Mouse (Mus musculus): ENCODE measurements around the gene Znrf1.

Znrf1 gene

DNA sequence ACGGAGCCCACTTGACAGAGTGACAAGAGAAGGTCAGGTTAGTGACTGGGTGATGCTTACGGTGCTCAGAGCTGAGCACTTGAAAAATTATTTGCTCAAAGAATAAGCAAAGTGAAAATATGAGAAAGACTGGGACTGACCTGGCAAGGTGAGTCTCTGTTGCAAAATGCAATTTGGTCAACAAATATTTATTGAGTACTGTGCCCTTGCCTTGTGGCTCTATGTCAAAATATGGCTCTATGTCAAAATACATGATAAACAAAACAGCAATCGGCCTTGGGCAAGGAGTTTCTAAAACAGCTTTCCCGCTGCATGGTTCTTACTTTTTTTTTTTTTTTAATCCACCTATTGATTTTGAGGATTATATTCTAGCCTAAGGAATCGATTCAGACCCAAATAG is 406 bp upstream of the Znrf1 start:
- no peak for DNase-seq (ENCODE audit: low spot score)

GRCm38 (mm10) chr8:111536978-111537764 is 1.3 kb downstream of the Znrf1 start:
- DNase-seq (ENCODE audit: low spot score) = no peak

- no peak for DNase-seq (ENCODE audit: low spot score)
These were observed 1.9 kb downstream of the Znrf1 start for GRCm38 (mm10) chr8:111537765-111538158.

DNA sequence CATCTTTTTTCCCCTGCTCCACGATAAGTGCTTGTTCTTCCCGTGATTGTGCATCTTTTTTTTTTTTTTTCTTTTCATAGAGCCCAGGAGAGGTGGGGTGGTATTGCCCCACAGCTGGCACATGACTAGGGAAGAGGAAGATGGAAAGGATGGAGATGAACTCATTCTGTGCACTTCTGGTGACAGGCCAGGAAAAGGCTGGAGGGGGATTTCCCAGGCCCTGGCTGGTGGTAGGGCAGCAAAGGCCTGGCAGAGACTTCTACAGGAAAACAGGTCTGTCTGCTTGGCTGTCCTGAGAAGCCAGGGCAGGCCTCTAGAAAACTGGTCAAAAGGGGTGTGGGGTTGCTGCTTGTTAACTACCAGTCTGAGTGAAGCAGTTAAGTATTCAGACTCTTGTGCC is 2.3 kb downstream of the Znrf1 start:
- DNase-seq (ENCODE audit: low spot score) = no peak

DNA sequence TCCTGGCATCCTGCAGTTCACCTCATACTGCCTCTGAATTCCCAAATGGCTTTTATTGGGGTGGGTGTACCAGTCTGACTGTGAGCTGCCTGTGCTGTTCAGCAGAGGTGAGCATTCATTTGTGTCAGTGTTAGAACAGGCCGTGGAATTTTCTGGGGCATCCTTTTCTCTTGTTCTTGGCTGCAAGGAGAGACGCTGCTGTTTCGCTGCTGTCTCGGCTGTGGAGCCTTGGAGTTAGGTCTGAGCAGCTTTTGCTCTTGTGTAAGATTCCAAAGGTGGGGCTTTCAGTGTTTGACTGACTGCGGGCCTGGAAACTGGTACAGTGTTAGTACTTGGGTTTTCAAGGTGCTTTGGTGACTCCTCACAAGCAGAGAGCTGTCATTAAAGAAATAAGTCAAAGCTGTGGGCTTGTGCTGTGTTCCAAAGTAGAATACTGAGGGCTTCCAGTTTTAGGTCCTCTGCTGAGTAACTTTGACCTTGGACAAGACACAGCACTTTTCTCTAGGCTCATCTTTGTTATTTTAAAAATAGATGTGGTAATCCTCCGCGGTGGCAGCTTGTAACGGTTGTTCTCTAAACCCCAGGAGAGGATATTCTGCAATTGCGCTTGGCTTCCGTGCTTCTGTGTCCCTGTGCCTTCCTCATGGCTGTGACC is 3.7 kb downstream of the Znrf1 start:
- DNase-seq (ENCODE audit: low spot score) = no peak

- DNase-seq (ENCODE audit: low spot score) = no peak
These were observed 7.9 kb downstream of the Znrf1 start for GRCm38 (mm10) chr8:111543712-111544380.

GRCm38 (mm10) chr8:111545406-111546156 is 9.7 kb downstream of the Znrf1 start:
- no peak for DNase-seq (ENCODE audit: low spot score)

- DNase-seq (ENCODE audit: low spot score) = no peak
These were observed 11.2 kb downstream of the Znrf1 start for GRCm38 (mm10) chr8:111547144-111547543.

DNA sequence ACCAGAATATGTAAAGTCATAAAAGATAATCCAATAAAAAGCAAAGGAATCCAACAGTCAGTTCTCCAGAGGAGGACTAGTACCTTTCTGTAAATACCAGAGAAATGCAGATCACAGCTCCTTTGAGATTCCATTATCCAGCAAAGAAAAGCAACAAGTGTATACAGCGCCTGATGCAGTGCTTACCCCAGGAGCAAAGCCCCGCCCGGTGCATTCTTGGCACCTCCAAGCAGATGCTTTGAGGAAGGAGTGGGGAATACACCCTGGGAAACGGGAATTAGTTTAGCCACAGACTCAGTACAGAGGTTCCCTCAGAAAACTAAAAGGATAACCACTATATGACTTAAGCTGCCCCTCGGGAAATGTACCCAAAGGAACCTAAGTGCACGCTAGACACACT is 12.3 kb downstream of the Znrf1 start:
- DNase-seq (ENCODE audit: low spot score) = no peak

DNA sequence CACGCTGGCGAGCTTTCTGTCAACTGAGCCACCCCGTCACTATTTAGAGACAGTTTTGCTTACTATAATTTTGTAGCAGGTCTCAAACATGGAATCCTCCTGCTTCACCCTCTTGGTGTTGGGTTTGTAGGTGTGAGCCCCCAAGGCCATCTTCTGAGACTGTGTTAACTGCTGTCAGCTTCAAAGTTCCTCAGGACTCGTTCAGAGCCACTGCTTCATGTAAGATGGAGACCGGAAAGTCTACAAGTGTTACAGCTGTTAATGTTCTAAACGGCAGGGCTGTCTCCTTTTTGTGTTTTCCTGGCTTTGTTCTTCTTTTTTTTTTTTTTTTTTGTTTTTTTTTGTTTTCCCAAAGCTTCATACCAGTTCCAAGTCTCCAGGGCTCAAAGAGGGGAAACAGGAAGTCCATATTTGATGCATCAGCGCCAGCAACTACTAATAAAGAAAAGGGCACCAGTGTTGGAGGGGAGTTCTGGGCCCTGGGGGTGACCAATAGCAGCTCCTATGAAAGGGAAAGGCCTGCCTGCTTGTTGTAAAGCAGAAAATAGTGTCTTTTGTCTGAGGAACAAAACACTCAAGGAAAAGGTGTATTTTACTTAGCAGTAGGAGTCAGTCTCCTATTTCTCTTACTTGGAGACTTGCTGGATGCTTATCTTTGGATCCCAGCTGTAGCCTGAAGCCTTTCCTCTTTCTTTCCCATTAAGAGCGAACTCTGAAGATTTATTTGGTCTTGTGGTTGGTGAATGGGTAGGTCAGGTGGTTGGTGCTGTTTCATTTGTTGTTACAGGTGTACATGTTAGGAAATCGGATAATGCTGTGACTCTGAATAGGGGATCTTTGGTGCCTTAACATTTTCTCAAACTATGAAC is 14.3 kb downstream of the Znrf1 start:
- DNase-seq (ENCODE audit: low spot score) = no peak

DNA sequence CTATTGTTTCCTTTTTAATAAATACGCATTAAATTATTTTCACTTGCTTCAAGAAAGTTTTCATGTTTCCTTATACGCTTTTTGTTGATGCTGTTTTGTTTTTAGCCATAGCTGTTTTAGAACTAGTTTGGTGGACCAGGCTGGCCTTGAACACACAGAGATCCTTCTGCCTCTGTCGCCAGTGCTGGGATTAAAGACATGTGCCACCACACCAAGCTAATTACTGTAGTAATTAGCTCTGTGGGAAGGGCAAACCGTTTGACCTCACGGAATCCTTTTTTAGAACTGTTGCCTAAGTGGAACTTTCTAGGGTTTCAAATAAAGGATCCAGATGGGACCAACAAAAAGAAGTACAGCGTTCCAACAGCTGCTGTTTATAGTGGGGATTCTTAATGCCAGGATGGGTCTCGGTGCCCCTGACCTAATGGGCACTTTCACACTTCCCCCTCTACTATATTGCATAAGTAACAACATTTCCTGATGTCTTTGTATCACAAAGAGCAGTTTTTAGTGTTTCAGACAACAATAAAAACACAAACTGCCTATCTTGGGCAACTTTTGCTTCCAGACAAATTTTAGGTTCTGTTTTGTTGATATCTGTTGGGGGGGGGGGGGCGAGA is 15.7 kb downstream of the Znrf1 start:
- no peak for DNase-seq (ENCODE audit: low spot score)

- no peak for DNase-seq (ENCODE audit: low spot score)
These were observed 25.9 kb downstream of the Znrf1 start for GRCm38 (mm10) chr8:111561824-111562223.

DNA sequence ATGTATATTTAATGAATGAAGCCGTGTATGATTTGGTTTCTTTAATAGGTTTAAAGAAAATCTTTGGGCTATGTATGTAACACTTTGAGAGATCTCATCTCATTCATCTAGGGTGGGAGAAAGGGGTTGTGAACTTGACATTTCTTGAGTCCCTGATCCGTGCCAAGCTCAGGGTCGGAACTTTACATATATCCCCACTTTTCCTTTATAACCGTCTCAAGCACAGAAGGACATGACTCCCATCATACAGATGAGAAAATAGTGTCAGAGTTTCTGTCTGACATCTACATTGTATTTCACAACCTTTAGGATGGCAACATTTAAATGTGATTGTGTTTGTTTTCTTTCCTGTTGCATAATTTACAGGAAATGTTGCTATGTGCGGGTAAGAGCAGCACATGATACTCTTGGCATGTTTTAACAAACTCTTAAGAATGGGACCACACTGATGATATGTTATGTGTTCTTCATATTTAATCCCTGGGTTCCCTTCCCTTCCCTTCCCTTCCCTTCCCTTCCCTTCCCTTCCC is 26.4 kb downstream of the Znrf1 start:
- DNase-seq (ENCODE audit: low spot score) = no peak

DNA sequence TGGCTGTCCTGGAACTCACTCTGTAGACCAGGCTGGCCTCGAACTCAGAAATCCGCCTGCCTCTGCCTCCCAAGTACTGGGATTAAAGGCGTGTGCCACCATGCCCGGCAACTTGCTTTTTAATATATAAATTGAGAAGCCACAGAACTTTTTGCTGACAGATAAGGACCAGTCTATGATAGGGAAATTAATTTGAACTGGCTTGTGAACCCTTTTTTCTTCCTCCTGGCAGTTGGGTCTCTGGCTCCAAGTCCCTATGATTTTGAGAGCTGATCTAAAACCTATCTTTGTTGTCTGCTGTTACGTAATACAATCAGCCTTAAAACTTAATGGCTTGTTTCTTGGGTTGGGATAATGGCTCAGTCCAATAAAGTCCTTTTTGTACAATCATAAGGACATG is 27.2 kb downstream of the Znrf1 start:
- DNase-seq (ENCODE audit: low spot score) = no peak

DNA sequence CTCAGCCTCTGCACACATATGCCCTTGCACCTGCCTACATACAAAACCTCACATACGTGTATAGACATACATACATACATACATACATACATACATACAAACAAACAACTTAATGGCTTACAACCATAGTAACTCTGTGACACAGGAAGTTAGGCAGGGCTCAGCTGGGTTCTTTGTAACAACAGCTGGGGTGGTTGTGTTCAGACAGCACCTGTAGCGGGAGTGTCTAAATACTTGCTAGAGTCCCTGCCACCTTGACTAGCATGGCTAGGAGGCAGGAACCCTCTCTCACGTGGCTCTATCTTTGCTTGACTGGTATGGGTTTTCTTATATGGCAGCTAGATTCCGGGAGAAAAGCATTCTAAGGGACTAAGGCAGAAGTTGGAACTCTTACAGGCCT is 27.8 kb downstream of the Znrf1 start:
- no peak for DNase-seq (ENCODE audit: low spot score)

DNA sequence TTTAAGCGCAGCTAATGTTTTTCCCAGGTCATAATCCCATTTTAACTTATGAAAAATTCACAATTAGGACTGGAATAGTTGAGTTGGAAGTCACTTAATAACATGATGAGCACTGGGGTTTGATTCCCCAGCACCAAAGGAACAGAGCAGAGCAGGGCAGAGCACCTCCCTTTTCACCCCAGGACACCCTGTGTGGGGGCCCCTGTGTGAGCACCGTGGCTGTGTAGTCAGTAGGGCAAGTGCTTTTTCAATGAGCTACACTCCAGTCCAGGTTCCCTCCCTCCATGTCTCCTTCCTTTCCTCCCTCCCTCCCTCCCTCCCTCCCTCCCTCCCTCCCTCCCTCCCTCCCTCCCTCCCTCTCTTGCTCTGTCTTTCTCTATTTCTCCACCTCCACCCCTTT is 28.2 kb downstream of the Znrf1 start:
- DNase-seq (ENCODE audit: low spot score) = no peak

DNA sequence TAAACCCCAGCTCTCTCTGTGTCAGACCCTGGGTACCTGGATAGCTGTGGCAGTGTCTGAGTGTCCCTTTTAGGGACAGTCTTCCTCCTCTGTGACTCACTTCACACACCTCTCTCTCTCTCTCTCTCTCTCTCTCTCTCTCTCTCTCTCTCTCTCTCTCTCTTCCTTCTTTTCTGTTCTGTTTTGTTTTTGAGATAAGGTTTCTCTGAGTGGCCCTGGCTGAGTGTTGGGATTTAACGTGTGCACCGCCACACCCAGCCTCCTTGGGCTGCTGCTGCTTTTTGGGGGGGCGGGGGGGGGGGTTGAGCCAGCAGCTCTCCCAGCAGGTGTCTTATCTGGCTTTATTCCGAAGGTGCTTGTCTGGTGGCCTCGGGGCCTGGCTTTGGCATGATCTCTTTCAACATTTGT is 29.9 kb downstream of the Znrf1 start:
- no peak for DNase-seq (ENCODE audit: low spot score)

DNA sequence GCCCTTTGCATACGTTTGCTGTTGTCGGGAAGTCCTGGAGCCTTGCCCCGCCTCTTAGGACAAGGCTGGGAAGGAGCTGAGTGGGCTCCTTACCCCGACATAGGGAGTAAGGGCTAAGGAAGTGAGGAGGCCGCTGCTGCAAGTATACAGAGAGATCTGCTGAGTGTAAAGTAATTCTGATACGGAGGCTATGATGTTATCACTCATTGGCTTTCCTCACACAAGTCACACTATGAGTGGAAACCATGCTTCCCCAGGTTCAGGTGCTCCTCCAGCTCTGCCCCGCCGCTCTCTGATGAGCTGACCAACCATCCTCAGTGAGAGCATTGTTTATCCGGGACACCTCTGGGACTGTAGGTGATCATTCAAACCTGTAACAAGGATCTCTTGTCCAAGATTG is 30.4 kb downstream of the Znrf1 start:
- DNase-seq (ENCODE audit: low spot score) = no peak

- no peak for DNase-seq (ENCODE audit: low spot score)
These were observed 31.7 kb downstream of the Znrf1 start for GRCm38 (mm10) chr8:111567571-111567970.

GRCm38 (mm10) chr8:111568029-111568428 is 32.1 kb downstream of the Znrf1 start:
- DNase-seq (ENCODE audit: low spot score) = no peak

DNA sequence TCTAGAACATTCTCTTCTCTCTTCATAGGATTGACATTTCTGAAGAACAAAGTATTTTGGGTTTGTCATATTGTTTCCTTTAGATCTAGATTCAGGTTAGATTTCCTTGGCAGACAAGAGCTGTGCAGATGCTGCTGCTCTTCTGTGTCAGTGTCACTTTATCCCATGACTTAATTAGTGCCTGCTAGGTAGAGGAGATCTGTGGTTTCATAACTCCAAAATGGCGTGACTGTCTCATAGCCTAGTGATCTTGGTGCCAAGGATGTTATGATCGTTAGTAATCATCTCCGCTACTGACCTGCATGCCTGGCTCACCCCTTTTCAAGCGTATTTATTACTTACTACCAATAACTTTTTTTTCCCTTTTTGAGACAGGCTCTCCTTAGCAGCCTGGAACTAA is 34.0 kb downstream of the Znrf1 start:
- DNase-seq (ENCODE audit: low spot score) = no peak

Measured in layer of hippocampus, adult 9-10 months (tissue).